Mouse (Mus musculus): ENCODE results near the gene Sdsl.

Sdsl gene

DNA sequence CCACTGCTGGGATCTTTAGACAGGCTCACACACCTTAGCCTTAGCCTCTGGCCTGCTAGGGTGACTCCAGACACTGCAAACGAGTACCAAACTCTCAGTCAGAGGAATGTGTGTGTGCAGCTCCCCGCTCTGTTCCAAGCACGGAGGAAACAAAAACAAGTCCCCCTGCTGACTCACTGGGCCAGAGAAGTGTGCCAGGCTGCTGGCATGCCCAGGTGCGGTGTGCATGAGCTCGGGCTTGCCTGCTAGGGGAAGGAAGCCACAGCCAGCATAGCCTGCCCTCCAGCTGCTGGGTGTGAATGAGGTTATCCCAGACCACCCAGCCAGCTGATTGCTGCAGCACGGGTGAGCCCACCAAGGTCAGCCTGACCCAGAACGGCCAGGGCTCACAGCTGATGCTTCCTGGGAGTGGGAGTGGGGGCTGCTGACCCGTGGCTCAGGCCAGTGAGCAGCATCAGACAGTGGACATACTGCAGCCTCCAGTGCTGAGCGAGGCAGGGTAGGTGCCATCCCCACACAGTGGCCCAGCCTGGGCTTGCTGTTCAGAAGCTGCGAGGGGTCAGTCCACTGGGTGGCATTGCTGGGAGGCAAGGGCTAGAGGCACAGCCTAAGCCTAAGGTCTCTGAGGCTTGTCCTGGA, 22.6 kb upstream of the Sdsl start:
- DNase-seq (ENCODE audit: low spot score in 2 of 2): no peak

DNA sequence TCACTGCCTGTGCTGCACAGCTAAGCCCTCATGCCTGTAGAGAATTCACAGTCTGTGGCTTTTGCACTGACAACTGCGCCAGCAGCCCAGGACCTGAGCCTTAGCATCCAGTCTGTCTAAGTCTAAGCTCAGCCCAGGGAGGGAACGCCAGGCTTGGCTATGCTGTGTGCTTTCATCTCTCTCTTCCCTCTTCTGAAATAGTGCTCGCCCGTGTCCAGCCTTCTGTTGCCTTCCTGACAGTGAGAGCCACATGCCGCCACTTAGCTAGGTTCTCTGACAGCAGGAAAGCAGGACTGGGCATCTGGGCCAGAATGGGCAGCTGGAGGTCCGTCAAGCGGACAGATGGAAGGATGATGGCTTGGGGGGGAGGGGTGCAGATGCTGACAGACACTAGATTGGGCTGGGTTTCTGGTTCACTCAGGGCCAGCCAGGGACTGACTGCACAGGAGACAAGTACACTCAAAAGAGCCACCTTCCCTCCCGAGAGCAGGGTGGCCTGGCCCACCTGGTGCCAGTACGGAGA, 21.3 kb upstream of the Sdsl start:
- DNase-seq (ENCODE audit: low spot score in 2 of 2): no peak

GRCm38 (mm10) chr5:120493440-120493839, 20.8 kb upstream of the Sdsl start:
- DNase-seq (ENCODE audit: low spot score in 2 of 2): no peak

GRCm38 (mm10) chr5:120492437-120492836, 19.8 kb upstream of the Sdsl start:
- no peak for DNase-seq (ENCODE audit: low spot score in 2 of 2)

DNA sequence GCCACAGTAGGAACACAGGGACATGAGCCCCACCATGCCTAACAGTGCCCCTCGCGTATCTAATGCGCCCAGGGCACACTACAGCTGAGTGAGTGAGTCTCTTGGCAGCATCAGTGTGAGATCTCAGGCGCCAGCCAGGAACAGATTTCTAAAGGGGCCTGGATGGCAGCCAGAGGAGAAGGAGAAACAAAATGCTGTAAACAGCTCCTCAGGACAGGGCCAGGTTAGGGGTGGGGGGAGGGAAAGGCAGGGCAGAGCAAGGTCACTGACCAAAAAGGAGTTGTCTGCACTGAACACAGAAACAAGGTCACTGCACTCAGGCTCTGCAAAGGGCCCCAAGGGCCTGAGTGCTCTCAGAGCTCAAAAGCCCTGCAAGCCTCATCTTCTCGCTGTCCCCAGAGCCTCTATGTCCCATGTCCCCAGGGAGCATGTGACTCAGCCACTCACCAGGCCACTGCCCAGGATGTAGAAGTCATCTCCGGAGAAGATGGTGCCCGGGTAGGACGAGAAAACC, 18.1 kb upstream of the Sdsl start:
- DNase-seq (ENCODE audit: low spot score in 2 of 2): no peak

- no peak for DNase-seq (ENCODE audit: low spot score in 2 of 2)
Measured at GRCm38 (mm10) chr5:120487844-120488243, 15.2 kb upstream of the Sdsl start.

GRCm38 (mm10) chr5:120483399-120483798, 10.8 kb upstream of the Sdsl start:
- no peak for DNase-seq (ENCODE audit: low spot score in 2 of 2)

- DNase-seq (ENCODE audit: low spot score in 2 of 2): no peak
Measured at GRCm38 (mm10) chr5:120481205-120481604, 8.6 kb upstream of the Sdsl start.

DNA sequence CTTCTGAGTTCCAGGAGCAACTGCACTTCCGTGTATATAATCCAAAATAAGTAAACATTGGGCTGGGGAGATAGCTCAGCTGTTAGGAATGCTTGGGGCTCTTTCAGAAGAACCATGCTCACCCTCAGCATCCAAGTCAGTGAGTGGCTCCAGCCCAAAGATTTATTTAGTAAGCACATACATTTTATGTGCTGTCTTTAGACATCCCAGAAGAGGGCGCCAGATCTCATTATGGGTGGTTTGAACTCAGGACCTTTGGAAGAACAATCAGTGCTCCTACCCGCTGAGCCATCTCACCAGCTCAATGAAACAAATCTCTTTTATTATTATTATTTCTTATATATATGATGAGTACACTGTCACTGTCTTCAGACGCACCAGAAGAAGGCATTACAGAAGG, 6.9 kb upstream of the Sdsl start:
- DNase-seq (ENCODE audit: low spot score in 2 of 2): no peak

DNA sequence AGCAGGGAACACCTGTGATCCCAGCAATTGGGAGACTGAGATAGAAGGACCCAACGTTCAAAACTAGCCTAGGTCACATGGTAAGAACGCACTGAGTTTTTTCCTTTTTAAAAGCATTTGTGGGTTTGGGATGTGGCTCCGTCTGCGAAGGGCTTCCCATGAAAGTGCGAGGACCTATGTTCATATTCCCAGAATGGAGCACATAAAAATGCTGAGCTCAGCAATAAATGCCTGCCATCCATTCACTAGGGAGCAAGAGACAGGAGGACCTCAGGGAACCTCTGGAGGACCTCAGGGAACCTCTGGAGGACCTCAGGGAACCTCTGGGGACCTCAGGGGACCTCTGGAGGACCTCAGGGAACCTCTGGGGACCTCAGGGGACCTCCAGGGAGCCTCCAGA, 5.4 kb upstream of the Sdsl start:
- no peak for DNase-seq (ENCODE audit: low spot score in 2 of 2)

GRCm38 (mm10) chr5:120476296-120476695, 3.7 kb upstream of the Sdsl start, which contains the start of gene Sds:
TSS of gene Sds (plus strand) at chr5:120476526.
- no peak for DNase-seq (ENCODE audit: low spot score in 2 of 2)

- DNase-seq (ENCODE audit: low spot score in 2 of 2): no peak
Measured at GRCm38 (mm10) chr5:120475861-120476260, 3.3 kb upstream of the Sdsl start.

- no peak for DNase-seq (ENCODE audit: low spot score in 2 of 2)
Measured at GRCm38 (mm10) chr5:120473361-120473760, 751 bp upstream of the Sdsl start.

- no peak for DNase-seq (ENCODE audit: low spot score in 2 of 2)
Measured at GRCm38 (mm10) chr5:120471538-120471937, 1.1 kb downstream of the Sdsl start.

- DNase-seq (ENCODE audit: low spot score in 2 of 2): no peak
Measured at GRCm38 (mm10) chr5:120468830-120469229, 3.8 kb downstream of the Sdsl start.

GRCm38 (mm10) chr5:120468336-120468735, 4.3 kb downstream of the Sdsl start:
- DNase-seq (ENCODE audit: low spot score in 2 of 2): no peak

GRCm38 (mm10) chr5:120467026-120467425, 5.6 kb downstream of the Sdsl start:
- DNase-seq (ENCODE audit: low spot score in 2 of 2): no peak

DNA sequence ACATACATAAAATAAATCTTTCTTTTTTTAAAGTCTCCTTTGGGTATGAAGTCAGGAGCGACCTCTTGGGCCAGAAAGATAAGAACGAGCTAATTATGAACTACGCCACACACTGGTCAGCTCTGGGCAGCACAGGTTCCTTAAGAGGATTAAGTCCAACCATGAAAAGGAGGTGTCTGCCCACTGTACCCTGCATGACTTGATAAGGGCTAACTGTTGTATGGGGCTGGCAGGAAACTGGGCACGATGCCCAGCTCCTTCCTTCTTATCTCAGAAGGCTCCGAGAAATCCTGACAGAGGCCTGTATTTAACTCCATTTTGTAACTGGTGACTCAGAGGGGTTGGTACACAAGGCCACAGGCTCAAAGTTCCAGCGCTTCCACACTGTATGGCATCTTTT, 6.8 kb downstream of the Sdsl start:
- DNase-seq (ENCODE audit: low spot score in 2 of 2): peak; percentile 38 to 51

DNA sequence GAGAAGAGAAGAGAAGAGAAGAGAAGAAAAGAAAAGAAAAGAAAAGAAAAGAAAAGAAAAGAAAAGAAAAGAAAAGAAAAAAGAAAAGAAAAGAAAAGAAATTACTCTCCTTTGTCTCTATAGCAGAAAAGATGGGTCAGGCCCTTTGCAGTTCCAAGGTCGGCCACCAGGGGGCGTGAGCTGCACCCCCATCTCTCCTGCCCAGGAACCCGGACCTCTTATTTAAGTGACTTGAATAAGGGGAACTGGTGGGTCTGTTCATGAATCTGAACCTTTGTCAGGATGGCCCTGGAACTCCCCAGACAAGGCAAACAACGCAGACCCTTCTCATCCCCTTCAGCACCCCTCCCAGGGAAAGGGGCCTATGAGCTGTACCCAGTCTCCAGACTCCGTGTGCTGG, 7.5 kb downstream of the Sdsl start:
- peak; percentile 28 to 29 for DNase-seq (ENCODE audit: low spot score in 2 of 2)

GRCm38 (mm10) chr5:120464321-120464720, 8.3 kb downstream of the Sdsl start:
- no peak for DNase-seq (ENCODE audit: low spot score in 2 of 2)

DNA sequence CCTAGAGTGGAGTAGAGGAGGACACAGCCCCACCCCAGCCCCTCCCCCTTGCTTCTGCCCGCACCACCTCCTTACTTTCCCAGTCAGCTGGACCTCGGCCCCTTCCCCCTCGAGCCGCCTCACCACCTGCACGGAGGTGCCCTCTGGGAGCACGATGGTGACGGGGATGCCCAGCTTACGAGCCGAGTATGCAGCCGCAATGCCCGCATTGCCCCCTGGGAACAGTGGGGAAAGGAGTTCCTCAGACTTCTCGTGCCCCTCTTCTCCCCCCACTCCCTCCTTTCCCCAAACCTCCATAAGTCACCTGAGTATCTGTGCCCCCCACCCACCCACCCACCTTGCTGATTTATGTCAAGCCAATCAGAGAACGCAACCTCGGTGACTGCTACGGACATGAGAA, 10.7 kb downstream of the Sdsl start:
- no peak for DNase-seq (ENCODE audit: low spot score in 2 of 2)

DNA sequence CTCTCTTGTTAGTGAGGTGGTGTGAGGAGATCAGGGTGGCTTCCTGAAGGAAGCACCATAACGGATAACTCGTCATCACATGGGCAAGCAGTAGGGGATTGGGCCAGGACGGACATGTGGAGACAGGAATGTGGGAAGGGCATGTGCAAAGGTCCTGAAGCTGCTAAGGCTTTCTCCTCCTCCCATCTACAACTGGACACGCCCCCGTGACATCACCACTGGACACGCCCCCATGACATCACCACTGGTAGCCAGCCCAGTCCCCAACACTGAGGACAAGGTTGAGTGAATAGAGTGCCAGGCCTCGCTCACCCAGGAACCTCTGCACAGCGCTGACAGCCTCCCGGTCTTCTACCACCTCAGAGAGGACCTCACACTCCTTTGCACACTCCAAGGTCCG, 13.5 kb downstream of the Sdsl start:
- no peak for DNase-seq (ENCODE audit: low spot score in 2 of 2)

- peak in 1 of 2 experiments; percentile 38 for DNase-seq (ENCODE audit: low spot score in 2 of 2)
Measured at GRCm38 (mm10) chr5:120457628-120458027, 15.0 kb downstream of the Sdsl start.

Measured in spleen, postnatal 36 days (tissue).